Mouse (Mus musculus) brain, embryonic 14.5 days (tissue): ENCODE results near the gene Zfp27. TPM values are rescaled to one million over a fixed set of nuclear protein-coding genes. Genes with fewer than 3 reads are reported as not detected.
A peak's percentile ranks its signal among the peaks of the same experiment; 100 is the strongest.
"Not testable (repeated sequence)": the region's sequence is repeated elsewhere in the genome, so short reads cannot be mapped to it uniquely, and the experiment has no call there.

Source experiments
- DNase-seq: peaks from one replicate; pipeline ENCODE4 v3.0.0-alpha.2; 2011; ENCODE audit warnings: low read depth
- CTCF ChIP-seq: fragments of 200-500 bp; IDR thresholded peaks from 2 replicates; pipeline ENCODE4 v1.5.1; 2012; ENCODE audit warnings: inconsistent platforms, mild to moderate bottlenecking, moderate library complexity, borderline replicate concordance; ENCODE audit not compliant: insufficient read depth, insufficient read length; ENCODE audit errors: extremely low read depth
- POLR2A ChIP-seq: fragments of 200-500 bp; IDR thresholded peaks from 2 replicates; pipeline ENCODE4 v1.6.1; 2012; ENCODE audit warnings: mild to moderate bottlenecking, inconsistent platforms, borderline replicate concordance; ENCODE audit not compliant: poor library complexity, insufficient read depth, insufficient read length, severe bottlenecking; ENCODE audit errors: extremely low read depth
- polyA plus RNA-seq: library from polyadenylated mRNA; depleted of rRNA; stranded (reverse); fragments of >200 nt; gene quantifications from 2 replicates; pipeline ENCODE4 v1.2.3, GENCODE M21; 2012

Zfp27 gene
- polyA plus RNA-seq, 1 experiment, result 13.9 TPM

DNA sequence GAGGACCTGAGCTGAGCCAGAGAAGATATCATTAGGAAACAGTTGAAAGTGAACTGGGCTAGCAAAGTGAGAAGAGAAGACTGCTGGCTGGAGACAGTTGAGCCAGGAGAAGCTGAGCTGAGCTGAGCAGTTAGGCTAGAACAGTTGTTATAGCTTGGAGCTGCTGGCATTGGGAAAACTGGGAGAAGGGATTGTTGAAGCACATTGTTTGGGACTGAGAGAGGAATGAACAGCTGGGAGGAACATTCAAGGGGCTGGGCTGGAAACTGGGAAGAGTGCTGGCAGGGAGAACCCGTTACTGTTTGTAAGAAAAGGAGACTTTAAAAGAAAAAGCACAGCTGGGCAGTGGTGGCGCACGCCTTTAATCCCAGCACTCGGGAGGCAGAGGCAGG lies 11.7 kb upstream of the Zfp27 start:
- DNase-seq, result no peak
- no peak for TF ChIP-seq POLR2A
- TF ChIP-seq CTCF, result no peak

DNA sequence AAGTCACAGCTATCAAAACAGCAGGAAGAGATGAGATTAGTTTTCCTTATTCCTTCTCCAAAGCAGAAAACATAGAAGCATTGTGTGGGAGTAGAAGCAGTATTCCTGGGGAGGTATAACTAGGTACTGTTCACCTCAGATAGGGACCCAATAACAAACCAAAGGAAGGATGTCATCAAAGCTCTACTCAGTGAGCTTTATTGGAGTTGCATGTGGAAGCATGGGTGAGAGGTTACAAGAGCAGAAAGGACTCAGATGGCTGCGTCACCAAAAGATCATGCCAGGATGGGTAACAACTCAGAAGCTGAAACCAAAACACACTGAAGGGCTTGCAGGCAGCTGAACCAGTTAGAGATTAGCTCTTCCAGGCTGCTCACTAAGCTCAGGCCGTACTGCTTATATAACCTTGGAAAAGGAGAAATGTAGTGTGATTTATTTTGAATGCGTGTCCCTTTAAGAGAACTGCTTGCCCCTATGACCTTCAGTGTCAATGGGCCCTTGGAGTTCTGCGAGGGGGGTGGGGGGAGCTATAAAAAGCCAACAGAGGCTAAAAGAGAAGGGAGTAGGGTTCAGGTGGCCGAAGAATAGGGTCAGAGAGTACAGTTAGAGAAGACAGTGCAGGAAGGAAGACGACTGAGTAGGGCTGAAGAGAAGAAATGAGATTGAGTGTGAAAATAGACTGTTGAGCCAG lies 11.1 kb upstream of the Zfp27 start:
- TF ChIP-seq POLR2A (no peak), CTCF (no peak)
- no peak for DNase-seq

DNA sequence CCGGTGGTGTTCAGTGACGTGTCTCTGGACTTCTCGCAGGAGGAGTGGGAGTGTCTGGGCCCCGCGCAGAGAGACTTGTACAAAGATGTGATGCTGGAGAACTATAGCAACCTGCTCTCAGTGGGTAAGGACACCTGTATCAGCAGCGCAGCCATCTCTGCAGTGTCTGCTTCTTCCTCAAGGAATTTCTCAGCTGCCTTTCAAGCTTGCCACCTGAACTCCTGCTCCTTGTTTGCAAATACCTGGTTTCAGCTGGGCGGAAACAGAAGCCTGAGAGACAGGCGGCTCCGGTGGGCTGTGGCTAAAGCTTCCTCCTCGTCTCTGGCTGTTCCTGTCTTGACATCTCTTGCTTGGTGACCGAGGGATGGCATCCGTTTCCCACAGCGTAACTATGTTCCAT lies 5.8 kb upstream of the Zfp27 start:
- DNase-seq, result no peak
- TF ChIP-seq CTCF, result no peak
- TF ChIP-seq POLR2A, result no peak

DNA sequence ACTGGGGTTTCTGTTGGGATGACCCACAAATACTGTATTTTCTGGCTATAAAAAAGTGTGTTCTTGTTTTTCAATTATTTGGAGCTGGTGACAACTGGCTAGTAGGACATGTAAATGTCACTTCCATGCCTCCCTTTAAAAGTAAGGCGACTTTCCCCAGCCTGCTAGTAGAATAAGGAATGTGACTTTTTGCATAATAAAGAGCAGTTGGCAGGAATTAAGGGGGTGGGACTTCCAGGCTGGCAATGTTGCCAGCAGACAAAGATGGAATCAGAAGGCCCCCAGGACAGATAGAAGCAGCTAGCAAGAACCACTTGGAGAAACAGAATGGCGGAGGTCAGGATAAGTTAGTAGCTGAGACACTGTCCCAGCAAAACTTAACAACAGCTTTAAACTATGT lies 3.9 kb upstream of the Zfp27 start:
- no peak for TF ChIP-seq CTCF
- no peak for TF ChIP-seq POLR2A
- DNase-seq, result peak; percentile 27

DNA sequence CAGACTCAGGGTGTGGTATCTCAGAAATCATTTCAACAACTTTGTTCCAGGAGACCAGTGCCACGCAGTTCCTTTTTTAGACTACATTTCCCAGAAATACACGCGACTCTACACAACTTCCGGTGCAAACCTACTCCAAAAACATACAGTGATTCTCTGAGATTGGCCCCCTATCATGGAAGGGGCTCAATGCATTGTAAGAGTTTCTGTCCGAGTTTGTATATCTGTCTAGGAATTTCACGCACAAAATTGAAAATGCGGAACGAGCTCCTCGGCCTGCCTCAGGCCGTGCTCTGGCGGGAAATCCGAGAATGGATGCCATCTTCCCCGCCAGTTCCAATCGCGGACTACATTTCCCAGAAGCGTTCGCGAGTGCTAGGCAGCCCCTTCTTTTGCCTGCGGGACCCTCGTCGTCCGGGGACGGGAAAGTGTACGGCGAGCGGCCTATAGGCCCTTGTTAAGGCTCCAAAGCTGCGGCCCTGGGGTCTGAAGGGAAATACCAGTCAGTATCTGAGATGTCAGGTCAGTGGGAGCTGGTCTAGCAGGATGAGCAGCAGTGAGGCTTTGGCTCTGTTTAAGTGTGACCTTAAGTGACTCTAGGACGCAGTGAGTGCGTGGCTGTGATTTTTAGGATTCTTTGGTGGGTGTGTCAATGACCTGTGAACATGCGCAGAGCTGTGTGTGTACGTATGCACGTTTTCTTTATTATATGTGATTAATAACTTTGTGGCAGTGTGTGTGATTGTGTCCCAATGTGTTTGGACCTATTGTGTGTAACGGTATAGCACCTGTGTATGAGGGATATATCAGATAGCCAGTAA lies 2.0 kb upstream of the Zfp27 start, which contains the start of gene Zfp383:
Gene Zfp383, plus strand, starts transcription at position 94 of the 821 bp plus-strand sequence.
- peak; percentile 48; the same call in 1 of the 2 replicates for TF ChIP-seq POLR2A
- no peak for TF ChIP-seq CTCF
- peak; percentile 97 for DNase-seq

DNA sequence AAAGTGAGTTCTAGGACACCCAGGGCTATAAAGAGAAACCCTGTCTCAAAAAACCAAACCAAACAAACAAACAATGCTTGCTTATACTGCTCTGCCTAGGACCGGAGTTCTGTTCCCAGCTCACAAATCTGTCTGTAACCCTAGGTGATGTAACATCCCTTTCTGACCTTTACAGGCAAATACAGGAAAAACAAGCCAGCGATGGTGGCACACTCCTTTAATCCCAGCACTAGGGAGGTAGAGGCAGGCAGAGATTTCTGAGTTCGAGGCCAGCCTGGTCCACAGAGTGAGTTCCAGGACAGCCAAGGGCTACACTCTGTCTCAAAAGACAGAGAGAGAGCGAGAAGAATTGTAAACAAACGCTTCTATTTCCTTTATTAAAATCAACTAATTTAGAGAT lies 834 bp upstream of the Zfp27 start:
- no peak for TF ChIP-seq CTCF
- no peak for DNase-seq

DNA sequence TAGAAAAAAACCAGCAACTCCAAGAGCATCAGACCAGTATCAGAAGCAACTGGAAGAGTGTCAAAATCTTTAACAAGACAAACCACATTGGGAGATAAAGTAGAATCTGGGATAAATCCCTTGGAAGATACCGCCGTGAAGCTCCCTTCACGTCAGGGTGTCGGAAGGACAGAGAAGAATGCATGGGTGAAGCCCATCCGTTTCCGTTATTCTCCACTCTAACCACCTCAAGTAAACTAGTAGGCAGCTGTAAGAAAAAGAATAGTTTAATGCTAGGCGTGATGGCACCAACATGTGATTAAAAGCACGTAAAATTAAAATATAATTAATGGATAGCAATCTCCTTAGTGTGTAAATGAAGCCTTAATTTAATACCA lies 298 bp upstream of the Zfp27 start:
- no peak for DNase-seq
- no peak for TF ChIP-seq POLR2A
- no peak for TF ChIP-seq CTCF

DNA sequence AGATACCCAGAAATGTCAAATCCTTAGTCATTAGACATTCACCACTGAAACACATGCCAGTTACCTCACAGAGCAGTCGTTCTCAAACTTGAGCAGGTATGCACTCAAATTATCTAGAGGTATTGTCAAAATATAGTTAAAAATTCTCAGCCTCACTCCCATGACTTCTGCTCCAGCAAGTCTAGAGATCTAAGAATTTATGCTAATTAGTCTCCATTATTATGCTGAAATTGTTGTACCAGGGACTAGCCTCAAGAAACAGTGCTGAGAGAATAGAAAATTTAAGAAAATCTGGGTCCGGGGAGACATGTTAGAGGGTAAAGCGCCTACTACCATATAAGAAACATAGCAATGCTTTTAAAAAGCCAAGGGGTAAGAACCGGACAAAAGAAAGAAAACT lies 2.3 kb downstream of the Zfp27 start:
- TF ChIP-seq CTCF (no peak), POLR2A (no peak)
- no peak for DNase-seq

DNA sequence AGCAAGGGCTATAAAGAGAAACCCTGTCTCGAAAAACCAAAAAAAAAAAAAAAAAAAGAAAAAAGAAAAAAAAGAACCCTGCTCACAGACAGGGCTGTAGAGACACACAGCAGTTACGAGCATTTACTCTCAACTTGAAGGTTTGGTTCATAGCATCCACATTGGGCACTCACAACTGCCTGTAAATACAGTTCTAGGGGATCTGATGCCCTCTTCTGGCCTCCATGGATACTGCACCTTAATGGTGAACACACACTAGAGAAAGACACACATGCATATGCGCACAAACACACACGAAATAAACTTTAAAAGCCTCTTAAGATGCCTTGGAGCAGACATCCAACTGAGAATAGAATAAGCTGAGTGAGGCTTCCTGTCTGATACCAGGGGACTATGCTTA lies 8.0 kb downstream of the Zfp27 start:
- TF ChIP-seq POLR2A (no peak), CTCF (no peak)
- no peak for DNase-seq

DNA sequence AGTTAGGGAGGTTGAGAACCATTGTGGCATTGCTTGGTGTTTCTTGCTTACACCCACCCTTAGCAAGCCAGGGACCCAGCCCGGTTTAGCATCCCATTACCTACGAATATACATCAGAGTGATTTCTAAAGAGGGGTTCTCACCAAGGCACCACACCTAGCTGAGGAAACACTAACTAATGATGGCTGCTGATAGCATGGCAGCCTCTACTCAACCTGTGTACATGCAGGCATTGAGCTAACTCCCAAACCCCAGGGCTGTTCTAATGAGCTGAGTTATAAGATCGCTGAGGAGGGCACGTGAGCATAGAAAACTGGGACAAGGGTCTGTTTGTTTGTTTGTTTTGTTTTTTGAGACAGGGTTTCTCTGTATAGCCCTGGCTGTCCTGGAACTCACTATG lies 13.6 kb downstream of the Zfp27 start:
- no peak for TF ChIP-seq CTCF
- TF ChIP-seq POLR2A, result no peak

DNA sequence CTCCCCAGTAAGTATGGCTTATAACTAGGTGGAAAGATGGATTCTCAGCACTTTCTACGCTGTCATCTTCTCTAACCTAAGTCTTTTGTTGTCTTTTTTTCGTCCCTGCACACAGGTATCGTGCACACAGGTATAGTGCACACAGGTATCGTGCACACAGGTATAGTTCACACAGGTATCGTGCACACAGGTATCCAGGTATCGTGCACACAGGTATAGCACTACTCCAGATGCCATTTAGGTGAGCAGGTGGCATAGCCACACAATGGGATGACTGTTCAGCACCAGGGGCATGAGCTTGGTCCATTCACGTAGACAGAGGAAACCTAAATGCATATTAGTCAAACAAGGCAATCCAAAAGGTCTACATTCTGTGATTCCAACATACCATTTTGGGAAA lies 15.9 kb downstream of the Zfp27 start:
- TF ChIP-seq CTCF (no peak), POLR2A (no peak)
- no peak for DNase-seq

More for the DNA sequence above, 13.6 kb downstream of the Zfp27 start:
- DNase-seq, result no peak

DNA sequence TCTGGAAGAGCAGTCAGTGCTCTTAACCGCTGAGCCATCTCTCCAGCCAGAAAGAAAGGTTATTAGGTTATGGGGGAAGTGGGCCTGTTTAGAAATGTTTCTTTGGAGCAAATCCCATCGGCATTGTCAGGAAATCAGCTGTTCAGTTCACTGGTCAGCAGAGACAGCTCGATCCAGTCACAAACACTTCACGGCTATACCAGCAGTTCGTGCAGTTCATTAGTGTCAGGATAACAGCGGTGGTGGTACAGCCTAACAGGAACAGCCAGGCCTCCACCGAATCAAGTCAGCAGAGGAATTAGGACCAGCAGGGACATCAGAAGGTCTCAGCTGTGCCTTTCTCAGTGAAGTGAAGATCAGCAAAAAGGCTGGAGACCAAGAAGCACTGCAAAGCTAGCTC lies 25.5 kb downstream of the Zfp27 start:
- no peak for TF ChIP-seq POLR2A
- TF ChIP-seq CTCF, result no peak
- no peak for DNase-seq

DNA sequence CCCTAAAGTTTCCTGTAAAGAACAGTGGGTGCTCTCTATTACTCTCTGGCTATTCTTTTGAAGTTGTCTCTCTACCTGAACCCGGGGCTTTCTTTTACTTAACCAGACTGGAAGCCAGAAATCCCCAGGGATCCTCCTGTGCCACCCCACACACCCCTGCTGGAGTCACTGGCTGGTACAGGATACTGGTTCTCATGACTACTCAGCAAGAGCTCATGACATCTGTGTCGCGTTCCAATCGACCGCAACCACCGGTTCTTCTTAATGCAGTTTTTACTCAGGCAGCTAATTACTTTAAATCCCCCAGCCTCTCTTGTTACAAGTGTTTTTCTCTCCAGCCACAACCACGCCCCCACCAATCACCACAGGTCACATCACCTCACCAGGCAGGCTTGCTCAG lies 26.3 kb downstream of the Zfp27 start:
- DNase-seq, result no peak
- TF ChIP-seq CTCF (no peak), POLR2A (no peak)

DNA sequence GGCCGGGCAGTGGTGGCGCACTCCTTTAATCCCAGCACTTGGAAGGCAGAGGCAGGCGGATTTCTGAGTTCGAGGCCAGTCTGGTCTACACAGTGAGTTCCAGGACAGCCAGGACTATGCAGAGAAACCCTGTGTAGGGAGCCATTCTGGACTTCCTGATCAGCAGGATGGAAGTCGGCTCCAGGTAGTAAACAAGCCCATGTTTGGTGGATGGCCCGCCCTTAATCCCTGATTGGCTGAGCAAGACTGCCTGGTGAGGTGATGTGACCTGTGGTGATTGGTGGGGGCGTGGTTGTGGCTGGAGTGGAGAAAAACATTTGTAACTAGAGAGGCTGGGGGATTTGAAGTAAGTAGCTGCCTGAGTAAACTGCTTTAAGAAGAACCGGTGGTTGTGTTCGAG lies 28.8 kb downstream of the Zfp27 start:
- DNase-seq, result not testable (repeated sequence)
